Mouse (Mus musculus) spleen, postnatal 36 days (tissue): ENCODE measurements at regions not wholly inside any gene's neighbourhood (a gene's known extent, or its start where the extent isn't known, plus 50 kb on each side); places are given as distances from the start of the nearest gene placed in this dataset.
A peak's percentile ranks its signal among the peaks of the same experiment; 100 is the strongest.
"Not testable (repeated sequence)": the region's sequence is repeated elsewhere in the genome, so short reads cannot be mapped to it uniquely, and the experiment has no call there.

ENCODE experiments used
- DNase-seq, 2 experiments: peaks; one replicate each; pipeline ENCODE4 v3.0.0; 2022; ENCODE audit warnings: low spot score in 2 of 2, mixed read lengths in 1 of 2

DNA sequence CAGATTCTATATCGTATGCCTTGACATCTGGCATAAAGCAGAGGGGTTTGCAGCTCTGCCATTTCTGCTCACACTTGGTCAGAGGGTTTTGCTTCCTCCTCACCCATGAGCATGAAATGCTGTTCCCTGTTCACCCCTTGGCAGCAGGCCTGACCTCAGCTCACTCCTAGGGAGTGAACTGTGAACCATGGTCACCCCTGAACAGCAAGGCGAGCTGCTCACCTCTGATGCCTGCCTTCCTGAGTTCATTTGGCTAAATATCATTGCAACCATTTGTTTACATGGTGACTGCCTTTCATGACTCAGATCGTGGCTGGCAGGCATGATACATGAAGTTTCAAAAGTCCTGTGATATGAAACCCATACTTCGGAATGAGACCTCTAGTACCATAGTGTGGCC, 418.2 kb downstream of the Tcerg1l start:
- DNase-seq, result no peak

DNA sequence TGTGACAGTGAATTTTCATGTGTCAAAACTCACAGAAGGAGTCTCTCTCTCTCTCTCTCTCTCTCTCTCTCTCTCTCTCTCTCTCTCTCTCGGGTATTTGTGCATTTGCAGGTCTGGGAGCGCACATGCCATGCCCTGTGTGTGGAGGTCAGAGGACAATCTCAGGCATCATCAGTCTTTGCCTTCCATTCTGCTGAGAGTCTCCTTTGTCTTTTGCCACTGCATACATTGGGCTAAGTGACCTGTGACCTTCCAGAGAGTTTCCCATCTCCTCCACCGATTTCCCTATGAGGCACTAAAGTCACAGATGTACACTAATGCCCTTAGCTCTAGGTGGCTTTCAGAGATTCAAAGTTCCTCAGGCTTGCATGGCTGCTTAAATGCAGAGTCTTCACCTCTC, 391.7 kb downstream of the Tcerg1l start:
- DNase-seq, result no peak

DNA sequence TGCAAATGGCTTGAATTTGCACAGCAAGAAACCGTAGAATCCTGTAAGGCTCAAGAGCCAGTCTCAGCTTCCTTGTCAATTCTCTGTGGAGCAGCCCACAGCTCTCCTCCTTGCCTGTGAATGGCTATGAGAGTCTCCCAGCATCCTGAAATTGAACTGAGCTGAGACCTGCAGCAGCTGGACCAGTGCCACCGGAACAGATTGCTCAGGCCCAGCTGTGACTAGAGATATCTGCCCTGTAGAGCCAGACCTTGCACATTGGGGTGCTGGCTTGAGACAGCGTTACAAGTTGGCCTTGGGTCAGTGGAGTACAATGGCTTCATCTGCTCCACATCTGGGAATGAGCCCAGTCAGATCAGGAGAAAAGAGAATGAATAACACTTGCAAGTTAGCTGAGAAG, 390.6 kb downstream of the Tcerg1l start:
- DNase-seq, result no peak

DNA sequence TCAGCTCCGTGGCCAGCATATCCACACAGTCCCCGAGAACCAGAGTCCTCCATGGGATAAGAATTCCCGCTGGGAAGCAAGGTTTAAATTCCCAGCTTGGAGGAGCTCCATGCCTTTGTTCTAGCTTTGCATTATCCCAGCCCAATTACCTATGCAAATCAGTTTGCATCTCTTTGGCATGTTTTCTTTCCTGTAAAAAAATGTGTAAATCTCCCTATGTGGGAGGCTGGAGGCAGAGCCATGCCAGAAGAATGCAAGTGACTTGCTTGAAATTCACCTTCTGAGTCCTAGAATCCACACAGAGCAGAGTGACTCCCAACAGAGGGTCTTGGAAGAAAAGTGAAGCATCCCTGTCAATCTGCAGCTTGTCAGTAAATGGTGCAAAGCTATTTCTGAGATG, 388.9 kb downstream of the Tcerg1l start:
- no peak for DNase-seq

DNA sequence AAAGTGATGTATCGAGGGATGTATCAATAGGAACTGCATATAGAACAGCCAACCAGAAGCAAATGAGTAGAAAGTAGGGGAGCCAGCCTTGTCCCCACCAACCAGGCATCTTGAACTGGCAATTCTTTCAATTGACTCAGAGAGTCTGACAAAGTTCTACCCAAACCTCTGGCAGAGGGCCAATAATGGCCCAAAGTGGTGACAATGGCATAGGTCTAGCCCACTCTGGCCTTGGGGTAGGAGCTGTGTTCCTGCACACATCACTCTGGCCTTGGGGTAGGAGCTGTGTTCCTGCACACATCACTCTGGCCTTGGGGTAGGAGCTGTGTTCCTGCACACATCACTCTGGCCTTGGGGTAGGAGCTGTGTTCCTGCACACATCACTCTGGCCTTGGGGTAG, 373.5 kb downstream of the Tcerg1l start:
- DNase-seq, result not testable (repeated sequence)

DNA sequence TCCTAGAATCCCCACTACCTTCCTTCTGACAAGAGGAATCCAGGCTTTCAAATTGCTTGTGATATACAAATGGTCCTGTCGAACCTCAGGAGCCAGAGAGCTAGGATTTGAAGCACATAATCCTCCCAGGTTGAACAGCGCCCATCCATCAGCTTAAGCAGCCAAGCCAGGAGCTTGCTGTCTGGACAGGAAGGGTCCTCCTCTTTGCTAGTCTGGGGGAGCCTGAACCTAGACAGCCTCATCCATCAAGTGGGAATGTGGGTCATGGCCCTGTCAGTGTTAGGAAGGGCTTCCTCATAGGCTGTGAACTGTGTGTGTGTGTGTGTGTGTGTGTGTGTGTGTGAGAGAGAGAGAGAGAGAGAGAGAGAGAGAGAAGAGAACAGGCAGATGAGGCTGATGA, 345.8 kb downstream of the Tcerg1l start:
- no peak for DNase-seq

DNA sequence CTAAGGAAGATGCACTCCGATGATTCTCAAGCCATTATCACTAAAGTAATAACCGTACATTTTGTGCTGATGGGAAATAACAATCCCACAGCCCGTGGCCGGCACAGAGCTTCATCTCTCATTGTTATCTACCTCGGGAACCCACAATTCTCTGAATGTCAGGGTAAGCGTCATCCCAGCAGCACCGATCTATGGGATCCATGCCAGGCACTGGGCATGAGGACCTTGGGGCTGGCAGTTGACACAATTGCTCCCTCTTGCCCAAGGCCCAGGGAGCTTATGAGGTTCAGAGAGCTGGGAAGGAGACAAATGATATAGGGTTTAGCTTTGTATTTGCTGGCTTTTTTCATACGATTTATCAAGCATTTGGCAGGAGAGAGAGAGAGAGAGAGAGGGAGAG, 342.8 kb downstream of the Tcerg1l start:
- no peak for DNase-seq

DNA sequence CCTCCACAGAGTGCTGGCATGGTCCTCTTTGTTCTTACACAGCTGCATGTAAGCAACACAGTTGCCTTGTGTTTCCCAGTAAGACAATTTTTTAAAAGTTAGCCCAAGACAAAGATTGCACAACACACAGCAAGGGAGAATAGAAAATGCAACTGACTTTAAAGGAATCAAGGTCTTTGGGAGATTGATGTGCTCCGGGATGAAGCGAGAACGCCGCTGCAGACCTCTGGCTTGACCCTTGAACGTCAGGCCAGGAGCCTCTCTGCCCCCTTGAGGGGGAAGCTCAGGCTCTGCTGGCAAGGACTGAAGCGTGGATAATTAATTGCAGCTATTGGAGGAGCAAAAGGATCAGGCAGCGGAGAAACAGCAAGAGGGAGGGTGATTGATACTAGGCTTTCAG, 336.4 kb downstream of the Tcerg1l start:
- DNase-seq, result no peak

DNA sequence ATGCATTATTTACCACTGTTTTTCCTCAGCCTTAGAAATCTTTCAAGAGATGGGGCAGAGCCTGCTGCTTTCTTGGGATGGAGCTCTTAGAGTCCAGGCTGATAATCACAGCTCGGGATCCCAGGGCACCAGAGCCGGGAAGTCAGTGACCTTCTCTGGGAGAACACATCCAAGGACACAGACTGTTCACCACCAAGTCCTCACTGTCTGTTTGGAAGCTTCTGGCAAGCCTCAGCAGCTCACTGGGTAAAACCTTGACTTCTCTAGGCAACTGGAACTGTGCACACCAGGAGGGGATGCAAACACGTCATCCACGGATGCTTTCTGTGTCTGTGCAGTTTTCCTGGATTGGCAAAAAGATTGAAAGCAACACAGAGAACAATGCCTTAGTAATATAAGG, 330.6 kb downstream of the Tcerg1l start:
- DNase-seq, result no peak

DNA sequence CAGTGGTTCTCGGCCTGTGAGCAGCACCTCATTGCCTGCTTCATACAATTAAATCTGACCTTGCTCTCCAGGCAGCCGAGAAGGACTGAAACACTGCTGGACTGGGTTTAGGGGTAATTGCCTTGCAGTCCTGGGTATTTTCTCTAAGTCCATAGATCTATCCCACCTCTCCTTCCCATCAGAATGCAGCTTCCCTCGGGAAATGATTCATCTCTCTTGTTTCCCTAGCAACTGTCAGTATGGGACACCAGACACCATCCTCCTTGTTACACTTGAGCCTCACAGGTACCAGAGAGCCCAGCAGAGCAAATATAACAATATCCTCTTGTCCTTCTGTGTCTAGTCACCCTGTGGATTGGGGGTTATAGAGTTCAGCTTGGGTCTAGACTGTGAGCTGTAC, 322.3 kb downstream of the Tcerg1l start:
- DNase-seq, result no peak

DNA sequence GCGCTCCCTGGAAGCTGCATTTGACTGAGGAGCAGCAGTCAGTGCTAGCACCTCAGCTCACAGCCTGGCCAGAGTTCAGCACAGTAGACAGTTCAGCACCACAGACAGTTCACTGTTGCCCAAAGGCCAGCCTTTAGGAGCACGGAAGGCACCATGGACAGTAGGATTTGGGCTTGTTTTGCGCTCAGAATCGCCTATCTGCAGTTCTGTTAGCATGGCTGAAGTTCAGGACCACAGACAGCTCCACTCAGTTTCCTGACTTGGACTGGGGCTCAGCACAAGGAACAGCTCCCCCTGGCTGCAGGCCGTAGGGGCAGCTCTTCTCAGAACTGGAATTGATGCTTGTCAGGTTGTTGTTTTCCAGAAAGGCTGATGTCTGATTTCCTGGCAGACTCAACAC, 313.6 kb downstream of the Tcerg1l start:
- peak; percentile 26 to 45 for DNase-seq

DNA sequence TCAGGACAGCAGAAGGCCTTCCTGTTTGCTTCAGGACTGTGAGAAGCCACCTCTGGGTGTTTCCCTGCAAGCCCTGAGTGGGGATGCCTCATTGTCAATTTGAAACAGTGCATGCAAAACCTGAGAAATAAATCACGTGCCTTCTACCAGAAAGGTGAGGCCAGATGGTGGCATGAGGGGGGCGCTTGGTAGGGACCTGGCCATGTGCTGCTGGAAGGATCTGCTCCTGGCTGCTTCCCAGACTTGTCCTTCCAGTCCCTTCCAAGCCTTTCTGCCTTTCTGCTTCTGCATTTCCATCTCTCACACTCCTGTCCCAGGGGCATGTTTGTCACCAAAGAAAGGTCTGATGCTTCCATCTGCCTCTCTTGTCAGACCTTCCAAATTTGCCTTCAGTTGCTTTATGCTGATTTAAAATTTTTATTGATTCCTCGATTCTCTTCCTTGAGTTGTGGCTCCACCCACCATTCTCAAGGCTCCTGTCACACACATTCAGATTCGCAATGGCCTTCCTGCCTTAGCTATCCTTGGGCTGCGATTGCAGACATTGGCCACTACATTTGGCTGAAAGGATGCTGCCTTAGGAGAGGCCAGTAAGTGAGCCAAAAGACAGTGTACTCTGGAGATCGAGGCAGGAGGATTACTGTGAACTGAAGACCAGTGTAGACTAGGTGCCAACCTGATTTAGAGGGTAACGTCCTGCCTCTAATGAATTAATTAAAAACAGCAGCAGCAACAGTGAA, 289.9 kb downstream of the Tcerg1l start:
- no peak for DNase-seq

DNA sequence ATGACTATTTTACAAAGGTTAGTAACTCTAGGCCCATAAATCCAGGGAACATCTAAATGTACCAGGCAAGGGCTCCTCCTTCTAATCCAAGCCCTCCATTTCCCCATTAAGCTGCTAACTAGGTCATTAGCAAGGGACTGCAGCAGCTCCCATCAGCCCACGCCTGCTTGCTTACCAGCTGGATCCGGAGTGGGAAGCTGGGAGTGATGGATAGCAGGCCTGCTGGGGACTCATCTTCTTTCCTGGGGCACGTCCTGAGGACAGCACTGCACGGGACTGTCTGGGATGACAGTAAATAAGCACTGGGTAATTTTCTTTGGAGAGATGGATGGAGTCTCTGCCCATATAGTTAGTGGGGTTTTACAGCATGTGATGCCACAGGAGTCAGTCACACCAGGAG, 276.0 kb downstream of the Tcerg1l start:
- no peak for DNase-seq

DNA sequence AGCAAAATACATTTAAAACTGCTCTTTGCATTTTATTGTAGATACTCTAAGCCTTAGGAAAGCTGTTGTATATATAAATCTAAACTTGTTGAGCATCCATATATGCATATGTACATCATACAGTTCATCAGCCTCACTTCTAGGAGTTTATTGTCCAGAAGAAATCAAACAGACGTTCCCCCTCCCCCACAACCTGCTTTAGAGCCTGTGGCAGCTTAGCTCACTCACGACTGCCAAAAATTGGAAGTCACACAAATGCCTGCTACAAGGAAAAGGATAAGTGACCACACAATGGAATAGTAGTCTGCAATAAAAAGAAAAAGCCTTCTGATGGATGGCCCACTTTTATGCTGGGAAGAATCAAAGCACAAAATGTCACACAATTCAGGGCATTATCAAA, 267.8 kb downstream of the Tcerg1l start:
- no peak for DNase-seq

DNA sequence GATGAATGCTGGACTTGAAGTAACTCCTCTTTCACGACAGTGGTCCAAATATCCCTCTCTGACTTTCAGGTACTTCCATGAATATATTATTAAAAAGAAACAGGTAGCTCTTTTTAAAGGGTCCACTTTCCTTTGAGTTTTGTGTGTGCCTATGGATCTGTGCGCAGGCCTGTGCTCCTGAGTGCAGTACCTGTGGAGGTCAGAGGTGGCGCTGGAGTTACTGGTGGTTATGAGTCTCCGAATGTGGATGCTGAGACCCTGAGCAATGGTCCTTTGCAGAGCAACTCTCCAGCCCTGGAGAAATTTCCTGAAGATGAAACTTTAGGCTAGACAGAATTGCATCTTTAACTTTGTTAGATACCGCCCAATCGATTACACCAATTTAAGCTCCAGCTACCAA, 264.1 kb downstream of the Tcerg1l start:
- no peak for DNase-seq

DNA sequence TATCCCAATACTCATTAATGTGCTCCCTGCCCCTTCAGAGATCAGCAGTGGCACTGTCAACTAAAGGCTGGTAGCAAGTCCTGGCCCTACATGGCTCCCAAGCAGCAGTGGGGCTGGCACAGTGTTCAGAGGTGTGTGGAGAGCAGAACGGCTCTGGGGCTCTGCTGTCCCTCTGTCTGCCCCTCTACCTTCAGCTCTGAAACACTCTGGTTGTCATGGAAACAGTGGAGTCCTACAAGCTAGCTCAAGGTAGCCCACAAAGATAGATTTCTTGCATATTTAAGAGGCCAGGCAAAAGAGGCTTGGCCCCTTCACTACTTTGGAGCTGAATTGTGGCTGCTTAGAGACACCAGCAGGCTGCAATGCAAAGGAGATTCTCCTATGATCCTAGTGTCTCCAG, 259.6 kb downstream of the Tcerg1l start:
- DNase-seq, result no peak

DNA sequence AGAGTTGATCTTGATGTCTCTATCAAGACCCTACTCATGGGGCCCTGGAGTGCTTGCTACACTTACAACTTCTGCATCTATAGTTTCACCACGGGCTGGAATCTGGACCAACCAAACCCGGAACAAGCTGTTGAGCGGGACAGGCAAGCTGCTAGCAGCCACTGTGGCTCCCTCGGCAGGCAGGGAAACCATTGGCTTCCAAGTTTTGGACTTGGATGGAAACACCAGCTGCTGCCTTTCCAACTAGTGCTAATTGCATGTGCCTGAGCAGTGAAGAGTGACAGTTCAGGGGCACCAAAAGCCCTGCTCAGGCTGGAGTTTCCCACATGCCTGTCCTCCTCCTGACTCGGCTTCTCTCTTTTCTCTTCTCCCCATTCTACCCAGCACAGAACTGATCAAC, 257.8 kb downstream of the Tcerg1l start:
- DNase-seq, result no peak

DNA sequence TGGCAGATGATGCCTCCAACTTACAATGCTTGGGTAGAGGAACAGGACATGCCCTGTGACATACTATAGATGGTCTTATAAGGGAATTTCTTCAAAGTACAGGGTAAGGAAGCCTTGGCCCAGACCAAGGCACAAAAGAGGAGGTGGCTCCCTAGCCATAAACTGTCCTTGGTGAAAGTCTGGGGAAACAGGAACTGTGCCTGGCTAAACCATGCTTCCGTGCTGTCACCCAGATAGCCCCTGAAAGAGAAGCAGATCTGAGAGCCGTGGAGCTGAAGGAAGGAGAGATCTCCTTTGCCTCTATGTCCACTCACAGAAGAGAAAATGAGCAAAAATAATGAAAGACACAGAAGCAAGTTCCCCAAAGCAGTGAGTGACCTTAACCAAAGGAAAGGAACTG, 248.0 kb downstream of the Tcerg1l start:
- no peak for DNase-seq

DNA sequence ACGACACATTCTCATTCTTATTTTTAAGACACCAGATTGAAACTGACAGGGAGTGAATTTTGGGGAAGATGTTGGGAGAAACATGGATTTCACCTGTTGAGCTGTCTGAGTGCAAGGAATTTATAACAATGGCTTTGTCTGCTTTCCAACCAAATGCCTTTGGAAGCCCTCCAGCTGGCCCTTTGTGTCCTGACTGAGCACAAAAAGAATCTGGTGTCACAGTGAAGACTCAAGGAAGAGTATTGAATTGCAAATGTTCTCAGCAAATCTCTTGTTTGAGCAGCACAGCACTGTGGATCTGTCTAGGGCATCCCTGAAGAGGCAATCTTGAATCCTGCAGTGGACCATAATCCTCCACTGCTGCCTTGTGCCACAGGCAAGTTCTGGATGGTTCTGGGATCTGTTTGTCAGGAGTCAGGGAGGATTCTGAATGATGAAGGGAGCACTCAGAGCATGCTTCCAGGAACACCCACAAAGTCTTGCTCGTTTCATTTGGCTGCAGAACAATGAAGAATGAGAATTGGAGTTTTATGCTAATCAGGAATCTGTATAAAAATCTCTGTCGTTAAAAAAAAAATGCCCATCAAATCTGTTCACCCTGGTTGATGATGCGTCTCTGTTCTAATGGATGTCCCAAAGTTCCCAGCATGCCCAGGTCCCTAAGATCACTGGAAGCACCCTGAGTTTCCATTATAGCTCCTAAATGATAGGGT, 243.9 kb downstream of the Tcerg1l start:
- no peak for DNase-seq
